In the genomic region with DNA sequence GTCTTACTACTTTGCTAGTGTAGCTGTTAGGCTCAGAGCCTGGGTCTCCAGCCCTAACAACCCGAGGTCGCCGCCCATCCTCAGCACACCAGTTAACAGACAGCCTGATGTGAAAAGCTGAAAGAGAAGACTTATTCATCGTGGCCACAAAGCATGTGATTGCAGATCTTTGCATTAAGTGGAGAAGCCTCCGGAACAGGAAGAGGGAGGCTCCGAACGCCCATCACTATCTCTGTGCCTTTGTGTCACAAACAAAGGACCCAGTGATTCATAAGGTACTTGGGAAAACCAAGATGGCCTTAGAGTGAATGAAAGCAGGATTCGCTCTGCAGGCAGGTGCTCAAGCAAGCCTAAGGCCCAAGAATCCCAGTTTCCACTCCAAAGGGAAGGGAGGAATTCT, we compare ENCODE assay signal across 22 mouse cellular contexts. TPM values are rescaled to one million over a fixed set of nuclear protein-coding genes. Genes with fewer than 3 reads are reported as not detected.
DNase-seq lines count a peak whose midpoint lies in the region; ATAC-seq and TF ChIP-seq lines count a peak whose summit lies in the region.
"Had no signal": no experiment of that assay in that cellular context is flagged by ENCODE, and none has a peak within 500 bp of the region (broad histone marks: within the 10 kb centered on the region; RNA-seq: fewer than 3 reads in every experiment).

No protein-coding gene starts in this region.

- no peak for TF ChIP-seq CTCF in midbrain, postnatal 0 days (IDR thresholded peaks at IDR 0.05)

- peak; percentile 25 for DNase-seq in forebrain, embryonic 11.5 days (ENCODE audit: low spot score)
- DNase-seq in forebrain, embryonic 14.5 days (ENCODE audit: low spot score): no peak
- DNase-seq in lung, postnatal 36 days: no peak
- DNase-seq in ZHBTc4 (ENCODE audit: low read depth, low spot score): peak; percentile 81
- no peak for DNase-seq in adrenal gland, postnatal 14 days
- DNase-seq in midbrain, postnatal 0 days (ENCODE audit: low spot score): no peak
- DNase-seq: adrenal gland, postnatal 10 days; B cell, adult 2 months; cerebellum, adult 11-12 months; cerebellum, adult 9-11 months; cerebellum, postnatal 36 days; gastrocnemius, adult 2 months; gastrocnemius, postnatal 25 days; heart, postnatal 36 days had no signal

- H3K4me3 ChIP-seq in forebrain, embryonic 11.5 days (ENCODE audit: low read depth, low read length): no peak overlapping the region
- H3K4me3 ChIP-seq in forebrain, embryonic 14.5 days (ENCODE audit: low read depth, low read length): no peak overlapping the region
- H3K4me3 ChIP-seq in lung, embryonic 16.5 days (ENCODE audit: low read length): no peak overlapping the region
- H3K4me3 ChIP-seq in midbrain, postnatal 0 days (ENCODE audit: low read depth, low read length): no peak overlapping the region
- H3K4me3 ChIP-seq: embryonic facial prominence, embryonic 13.5 days; forebrain, embryonic 13.5 days; gastrocnemius, adult 2 months; heart, embryonic 12.5 days; hindbrain, embryonic 12.5 days had no signal

- H3K27me3 ChIP-seq in forebrain, embryonic 11.5 days (ENCODE audit: control insufficient read depth, insufficient read depth, low read length): no peaks in the 10 kb centered on the region
- no peaks in the 10 kb centered on the region for H3K27me3 ChIP-seq in forebrain, embryonic 14.5 days (replicated peaks; ENCODE audit: control insufficient read depth, insufficient read depth, low read length)
- no peaks in the 10 kb centered on the region for H3K27me3 ChIP-seq in lung, embryonic 16.5 days (ENCODE audit: control insufficient read depth, insufficient read depth, low read depth, low read length)
- H3K27me3 ChIP-seq in midbrain, postnatal 0 days (ENCODE audit: insufficient read depth, low read length): no peaks in the 10 kb centered on the region
- H3K27me3 ChIP-seq: embryonic facial prominence, embryonic 13.5 days; forebrain, embryonic 13.5 days; heart, embryonic 12.5 days had no signal

- no peaks in the 10 kb centered on the region for H3K4me1 ChIP-seq in forebrain, embryonic 11.5 days (replicated peaks; ENCODE audit: control insufficient read depth, insufficient read depth, low read length)
- H3K4me1 ChIP-seq in forebrain, embryonic 14.5 days (ENCODE audit: control insufficient read depth, insufficient read depth, low read length): no peaks in the 10 kb centered on the region
- H3K4me1 ChIP-seq in lung, embryonic 16.5 days (replicated peaks; ENCODE audit: control insufficient read depth, insufficient read depth, low read length): peaks cover 10% of the 10 kb centered on the region; the same call in 1 of the 2 replicates
- no peaks in the 10 kb centered on the region for H3K4me1 ChIP-seq in midbrain, postnatal 0 days (ENCODE audit: insufficient read depth, low read length)
- H3K4me1 ChIP-seq: forebrain, embryonic 13.5 days; hindbrain, embryonic 12.5 days had no signal

- no peak overlapping the region for H3K27ac ChIP-seq in forebrain, embryonic 11.5 days (ENCODE audit: low read depth, low read length)
- no peak overlapping the region for H3K27ac ChIP-seq in forebrain, embryonic 14.5 days (ENCODE audit: low read depth, low read length)
- H3K27ac ChIP-seq in lung, embryonic 16.5 days (ENCODE audit: low read length): peak overlapping the region; percentile 97
- no peak overlapping the region for H3K27ac ChIP-seq in midbrain, postnatal 0 days (ENCODE audit: low read depth, low read length)
- H3K27ac ChIP-seq: forebrain, embryonic 13.5 days; gastrocnemius, adult 2 months; hindbrain, embryonic 12.5 days; hindbrain, postnatal 0 days had no signal

- H3K9me3 ChIP-seq in forebrain, embryonic 11.5 days (ENCODE audit: control insufficient read depth, low read length): no peaks in the 10 kb centered on the region
- H3K9me3 ChIP-seq in forebrain, embryonic 14.5 days (replicated peaks; ENCODE audit: control insufficient read depth, low read length): no peaks in the 10 kb centered on the region
- H3K9me3 ChIP-seq in lung, embryonic 16.5 days (ENCODE audit: control insufficient read depth, low read length): no peaks in the 10 kb centered on the region
- no peaks in the 10 kb centered on the region for H3K9me3 ChIP-seq in midbrain, postnatal 0 days (ENCODE audit: low read length)
- H3K9me3 ChIP-seq: embryonic facial prominence, embryonic 13.5 days; forebrain, embryonic 13.5 days; heart, embryonic 12.5 days; hindbrain, embryonic 12.5 days had no signal

- no peak overlapping the region for H3K9ac ChIP-seq in forebrain, embryonic 11.5 days (ENCODE audit: low read length)
- H3K9ac ChIP-seq in forebrain, embryonic 14.5 days (ENCODE audit: low read length): no peak overlapping the region
- H3K9ac ChIP-seq in lung, embryonic 16.5 days (ENCODE audit: low read length): no peak overlapping the region
- H3K9ac ChIP-seq in midbrain, postnatal 0 days (replicated peaks; ENCODE audit: low read length, poor library complexity, severe bottlenecking): no peak overlapping the region
- H3K9ac ChIP-seq: embryonic facial prominence, embryonic 13.5 days; forebrain, embryonic 13.5 days; heart, embryonic 12.5 days; hindbrain, embryonic 12.5 days had no signal

- no peak overlapping the region for H3K4me2 ChIP-seq in forebrain, embryonic 11.5 days (ENCODE audit: low read depth, low read length, severe bottlenecking)
- H3K4me2 ChIP-seq in forebrain, embryonic 14.5 days (ENCODE audit: low read length): no peak overlapping the region
- H3K4me2 ChIP-seq in lung, embryonic 16.5 days (ENCODE audit: low read depth, low read length): no peak overlapping the region
- no peak overlapping the region for H3K4me2 ChIP-seq in midbrain, postnatal 0 days (ENCODE audit: low read depth, low read length, poor library complexity, severe bottlenecking)
- H3K4me2 ChIP-seq: embryonic facial prominence, embryonic 13.5 days; forebrain, embryonic 13.5 days; heart, embryonic 12.5 days; hindbrain, embryonic 12.5 days had no signal

- ATAC-seq in forebrain, embryonic 11.5 days (replicated peaks; ENCODE audit: low FRiP score): no peak
- ATAC-seq in forebrain, embryonic 14.5 days: no peak
- no peak for ATAC-seq in lung, embryonic 16.5 days (ENCODE audit: low read depth)
- ATAC-seq in midbrain, postnatal 0 days (ENCODE audit: low FRiP score): no peak
- ATAC-seq: CD4-positive, CD25-positive, alpha-beta regulatory T cell, adult 4 months; forebrain, embryonic 13.5 days; hindbrain, postnatal 0 days had no signal

- H3K36me3 ChIP-seq in forebrain, embryonic 11.5 days (ENCODE audit: control insufficient read depth, insufficient read depth, low read length): no peaks in the 10 kb centered on the region
- H3K36me3 ChIP-seq in forebrain, embryonic 14.5 days (ENCODE audit: control insufficient read depth, insufficient read depth, low read length): no peaks in the 10 kb centered on the region
- H3K36me3 ChIP-seq in lung, embryonic 16.5 days (ENCODE audit: control insufficient read depth, insufficient read depth, low read length): no peaks in the 10 kb centered on the region
- no peaks in the 10 kb centered on the region for H3K36me3 ChIP-seq in midbrain, postnatal 0 days (ENCODE audit: insufficient read depth, low read length)
- H3K36me3 ChIP-seq: embryonic facial prominence, embryonic 13.5 days; heart, embryonic 12.5 days; hindbrain, embryonic 12.5 days had no signal

- WGBS in forebrain, embryonic 11.5 days: 81% methylated on average over 8 of the region's 8 CpGs
- 81% methylated on average over 8 of the region's 8 CpGs for WGBS in forebrain, embryonic 14.5 days
- 81% methylated on average over 8 of the region's 8 CpGs for WGBS in lung, embryonic 16.5 days
- WGBS in midbrain, postnatal 0 days: 60% methylated on average over 8 of the region's 8 CpGs

RNA-seq across cellular contexts. Expression of gene Slc44a3, which starts 26.7 kb away (rescaled TPM):
- polyA plus RNA-seq in forebrain, embryonic 11.5 days (2014; fragmentation: Nextera tagmentation; extraction: Ambion mirVana): 0.83 and 1.0 TPM in 2 replicates
- 0.42 and 0.52 TPM in 2 replicates for polyA plus RNA-seq in forebrain, embryonic 14.5 days (2014; fragmentation: Nextera tagmentation; extraction: Ambion mirVana)
- 24.4 and 28.1 TPM in 2 replicates for polyA plus RNA-seq in lung, embryonic 16.5 days (2015; fragmentation: Nextera tagmentation; extraction: Ambion mirVana)
- total RNA-seq in adrenal gland, postnatal 14 days (2021): 14.6 TPM in 2 replicates
- 0.22 and 0.61 TPM in 2 replicates for total RNA-seq in midbrain, postnatal 0 days (2014; rRNA removed)
- 0.47 and 0.48 TPM in 2 replicates for polyA plus RNA-seq in midbrain, postnatal 0 days (2015; fragmentation: Nextera tagmentation; extraction: Ambion mirVana)
- total RNA-seq: gastrocnemius, adult 2 months; granulocyte monocyte progenitor cell, adult 5-6 weeks had no signal
- polyA plus RNA-seq: CD4-positive, CD25-positive, alpha-beta regulatory T cell, adult 4 months had no signal

Comparison
In these comparisons a context has a peak if more than half of its experiments do, and no peak if none do; other contexts are left out.
1. DNase-seq: peak in forebrain, embryonic 11.5 days (single experiment) and ZHBTc4 (single experiment); none in forebrain, embryonic 14.5 days (single experiment), lung, postnatal 36 days (single experiment), adrenal gland, postnatal 14 days (single experiment) and midbrain, postnatal 0 days (single experiment).
2. RNA of gene Slc44a3, which starts 26.7 kb away (polyA plus RNA-seq): 24.4 to 28.1 TPM in lung, embryonic 16.5 days; 0.83 to 1.0 TPM in forebrain, embryonic 11.5 days, 0.47 to 0.48 TPM in midbrain, postnatal 0 days and 0.42 to 0.52 TPM in forebrain, embryonic 14.5 days; every median in the first group is over 10 times any median in the second.